Mouse (Mus musculus): ENCODE data around the gene Gm15737.

Gene Gm15737

GRCm38 (mm10) chr6:92875340-92875739 is 6.2 kb downstream of the Gm15737 start:
- no peak for DNase-seq (ENCODE audit: low spot score in 2 of 2)

GRCm38 (mm10) chr6:92876121-92876520 is 7.0 kb downstream of the Gm15737 start:
- no peak for DNase-seq (ENCODE audit: low spot score in 2 of 2)

- no peak for DNase-seq (ENCODE audit: low spot score in 2 of 2)
These were observed 8.1 kb downstream of the Gm15737 start for GRCm38 (mm10) chr6:92877236-92877635.

GRCm38 (mm10) chr6:92878771-92879170 is 9.6 kb downstream of the Gm15737 start:
- no peak for DNase-seq (ENCODE audit: low spot score in 2 of 2)

GRCm38 (mm10) chr6:92879700-92880265 is 10.6 kb downstream of the Gm15737 start:
- no peak for DNase-seq (ENCODE audit: low spot score in 2 of 2)

- no peak for DNase-seq (ENCODE audit: low spot score in 2 of 2)
These were observed 13.3 kb downstream of the Gm15737 start for GRCm38 (mm10) chr6:92882446-92882845.

GRCm38 (mm10) chr6:92883131-92883900 is 14.2 kb downstream of the Gm15737 start:
- no peak for DNase-seq (ENCODE audit: low spot score in 2 of 2)

- DNase-seq (ENCODE audit: low spot score in 2 of 2): no peak
These were observed 22.4 kb downstream of the Gm15737 start for GRCm38 (mm10) chr6:92891535-92891934.

GRCm38 (mm10) chr6:92904037-92904436 is 34.9 kb downstream of the Gm15737 start:
- no peak for DNase-seq (ENCODE audit: low spot score in 2 of 2)

- no peak for DNase-seq (ENCODE audit: low spot score in 2 of 2)
These were observed 35.3 kb downstream of the Gm15737 start for GRCm38 (mm10) chr6:92904491-92904890.

- DNase-seq (ENCODE audit: low spot score in 2 of 2): no peak
These were observed 36.8 kb downstream of the Gm15737 start for GRCm38 (mm10) chr6:92905922-92906321.

GRCm38 (mm10) chr6:92909361-92909760 is 40.2 kb downstream of the Gm15737 start:
- no peak for DNase-seq (ENCODE audit: low spot score in 2 of 2)

GRCm38 (mm10) chr6:92910611-92911010 is 41.5 kb downstream of the Gm15737 start:
- no peak for DNase-seq (ENCODE audit: low spot score in 2 of 2)

GRCm38 (mm10) chr6:92920938-92921689 is 52.0 kb downstream of the Gm15737 start:
- DNase-seq (ENCODE audit: low spot score in 2 of 2): no peak

- DNase-seq (ENCODE audit: low spot score in 2 of 2): no peak
These were observed 52.7 kb downstream of the Gm15737 start for GRCm38 (mm10) chr6:92921843-92922242.

- no peak for DNase-seq (ENCODE audit: low spot score in 2 of 2)
These were observed 55.4 kb downstream of the Gm15737 start for GRCm38 (mm10) chr6:92924536-92924935.

- no peak for DNase-seq (ENCODE audit: low spot score in 2 of 2)
These were observed 59.1 kb downstream of the Gm15737 start for GRCm38 (mm10) chr6:92928261-92928660.
